Mouse (Mus musculus) hindbrain, embryonic 15.5 days (tissue): Measurements from ENCODE around the gene Fut2. TPM values are rescaled to one million over a fixed set of nuclear protein-coding genes. Genes with fewer than 3 reads are reported as not detected.

Source experiments
- ATAC-seq: fragments of 200-750 bp; cut with Nextera tagmentation; 2 replicates; pipeline ENCODE4 v1.8.0; 2017; ENCODE audit warnings: low read depth, moderate number of reproducible peaks, moderate TSS enrichment; ENCODE audit not compliant: low FRiP score
- H3K27ac ChIP-seq: fragments of 300-500 bp; sonication (generic); replicated peaks from 2 replicates; pipeline ENCODE4 v1.5.1; 2015; ENCODE audit warnings: mild to moderate bottlenecking, inconsistent platforms
- H3K27me3 ChIP-seq: fragments of 300-500 bp; sonication (generic); 2 replicates; pipeline ENCODE4 v1.6.1; 2015; ENCODE audit warnings: control low read depth, inconsistent platforms
- H3K36me3 ChIP-seq: fragments of 300-500 bp; sonication (generic); 2 replicates; pipeline ENCODE4 v1.6.1; 2015; ENCODE audit warnings: control low read depth, inconsistent platforms
- H3K4me1 ChIP-seq: fragments of 300-500 bp; sonication (generic); replicated peaks from 2 replicates; pipeline ENCODE4 v1.6.1; 2015; ENCODE audit warnings: control low read depth, inconsistent platforms
- H3K4me2 ChIP-seq: fragments of 300-500 bp; sonication (generic); 2 replicates; pipeline ENCODE4 v1.6.1; 2015; ENCODE audit warnings: moderate library complexity, mild to moderate bottlenecking, inconsistent platforms
- H3K4me3 ChIP-seq: fragments of 300-500 bp; sonication (generic); 2 replicates; pipeline ENCODE4 v1.5.1; 2015; ENCODE audit warnings: mild to moderate bottlenecking, inconsistent platforms
- H3K9ac ChIP-seq: fragments of 300-500 bp; sonication (generic); 2 replicates; pipeline ENCODE4 v1.6.1; 2015; ENCODE audit warnings: inconsistent platforms
- H3K9me3 ChIP-seq: fragments of 300-500 bp; sonication (generic); 2 replicates; pipeline ENCODE4 v1.6.1; 2016; ENCODE audit warnings: control low read depth, inconsistent platforms
- WGBS: fragments of 180-500 bp; shearing (Covaris S2); methylation state at CpG from one replicate; pipeline ENCODE4 v1.1.7; 2015; 5-methylcytosine and 5-hydroxymethylcytosine counted together
- polyA plus RNA-seq: library from polyadenylated mRNA; unstranded; fragments of >200 nt; fragmentation: Nextera tagmentation; extraction: Ambion mirVana; gene quantifications from 2 replicates; pipeline ENCODE4 v1.2.1, GENCODE M21; 2015

Fut2 gene
- polyA plus RNA-seq, 1 experiment from 2014 or later, result 0.32 TPM

DNA sequence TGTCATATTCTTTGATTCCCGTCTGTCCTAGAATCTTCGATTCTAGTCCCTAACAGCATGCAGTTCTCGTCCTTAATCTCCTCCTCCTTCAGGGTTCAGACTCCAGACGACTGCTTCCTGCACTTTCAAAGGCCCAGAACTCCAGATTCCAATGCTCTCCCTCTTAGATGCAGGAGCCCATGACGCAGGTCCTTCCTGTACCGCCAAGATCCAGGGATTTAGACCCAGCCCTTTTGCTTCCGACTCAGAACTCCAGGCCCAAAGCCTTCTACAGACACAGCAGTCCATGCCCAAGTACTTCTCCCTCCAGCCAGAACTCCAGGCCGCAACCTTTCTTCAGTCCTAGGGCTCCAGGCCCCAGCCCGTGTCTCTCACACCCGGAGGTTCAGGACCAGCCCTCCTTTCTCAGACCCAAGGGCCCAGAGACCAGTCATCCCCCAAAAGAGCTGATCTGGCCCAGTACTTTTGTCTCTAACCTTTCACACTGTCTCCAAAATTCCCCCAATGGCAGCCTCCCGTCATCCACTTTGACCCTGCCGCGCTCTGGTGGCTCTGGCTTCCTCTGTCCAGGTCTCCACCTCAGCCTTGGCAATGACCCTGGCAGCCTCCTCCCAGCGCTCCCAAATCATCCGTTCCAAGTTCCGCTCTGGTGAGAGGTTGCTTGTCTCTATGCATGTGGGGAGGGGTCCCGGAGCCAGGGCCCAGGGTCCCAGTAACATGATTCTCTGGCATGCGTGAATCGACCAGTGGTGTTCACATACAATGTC, 25.8 kb downstream of the Fut2 start:
- Histone ChIP-seq H3K27ac (no peak overlapping the region), H3K9me3 (no peaks in the 10 kb centered on the region), H3K27me3 (no peaks in the 10 kb centered on the region), H3K4me3 (no peak overlapping the region), H3K4me2 (no peak overlapping the region), H3K4me1 (peaks cover 39% of the 10 kb centered on the region), H3K9ac (no peak overlapping the region), H3K36me3 (peaks cover 6% of the 10 kb centered on the region)
- WGBS, result 74% methylated on average over 19 of the region's 19 CpGs
- ATAC-seq, result no peak

GRCm38 (mm10) chr7:45639561-45640027, 26.6 kb downstream of the Fut2 start, which contains the start of gene Mamstr:
Mamstr (plus strand) TSS chr7:45639977.
- 26% methylated on average over 19 of the region's 19 CpGs for WGBS
- no peak within 1 kb of the TSS for H3K27ac ChIP-seq
- no peaks in the 10 kb centered on the region for H3K27me3 ChIP-seq
- peak within 1 kb of the TSS; percentile 69 for H3K4me2 ChIP-seq
- no peak within 1 kb of the TSS for H3K4me3 ChIP-seq
- ATAC-seq, result no peak
- peaks cover 34% of the 10 kb centered on the region for H3K4me1 ChIP-seq
- peaks cover 6% of the 10 kb centered on the region for H3K36me3 ChIP-seq
- no peak within 1 kb of the TSS for H3K9ac ChIP-seq
- no peaks in the 10 kb centered on the region for H3K9me3 ChIP-seq

- peaks cover 6% of the 10 kb centered on the region for H3K36me3 ChIP-seq
- ATAC-seq, result peak; percentile 90
- peak overlapping the region; percentile 37 for H3K4me3 ChIP-seq
- peak overlapping the region; percentile 41 for H3K9ac ChIP-seq
- peaks cover 26% of the 10 kb centered on the region for H3K4me1 ChIP-seq
- H3K4me2 ChIP-seq, result peak overlapping the region; percentile 69
- no peaks in the 10 kb centered on the region for H3K27me3 ChIP-seq
- 18% methylated on average over 29 of the region's 29 CpGs for WGBS
- H3K9me3 ChIP-seq, result no peaks in the 10 kb centered on the region
- peak overlapping the region; percentile 61 for H3K27ac ChIP-seq
Observed at GRCm38 (mm10) chr7:45638623-45639401, 27.4 kb downstream of the Fut2 start.

DNA sequence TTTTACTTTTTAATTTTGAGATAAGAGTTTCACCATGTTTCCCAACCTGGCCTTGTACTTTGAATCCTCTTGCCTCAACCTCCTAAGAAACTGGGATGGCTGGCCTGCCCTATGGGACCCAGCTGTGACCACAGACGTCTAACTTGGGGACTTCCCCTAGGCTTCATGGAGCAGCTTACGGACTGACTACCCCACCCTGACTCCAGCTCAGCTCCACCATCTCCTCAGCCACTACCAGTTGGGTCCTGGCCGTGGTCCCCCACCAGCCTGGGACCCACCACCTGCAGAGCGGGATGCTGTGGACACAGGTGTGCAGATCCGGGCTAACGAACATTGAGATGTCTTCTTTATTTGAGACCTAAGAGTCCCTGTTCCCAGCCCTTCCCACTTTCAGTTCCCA, 28.5 kb downstream of the Fut2 start:
- peaks cover 6% of the 10 kb centered on the region for H3K36me3 ChIP-seq
- ATAC-seq, result no peak
- peak overlapping the region; percentile 69 for H3K4me2 ChIP-seq
- no peaks in the 10 kb centered on the region for H3K27me3 ChIP-seq
- H3K9ac ChIP-seq, result no peak overlapping the region
- H3K4me3 ChIP-seq, result no peak overlapping the region; the same call in 1 of the 2 replicates
- no peak overlapping the region for H3K27ac ChIP-seq
- peaks cover 22% of the 10 kb centered on the region for H3K4me1 ChIP-seq
- 92% methylated on average over 6 of the region's 6 CpGs for WGBS
- H3K9me3 ChIP-seq, result no peaks in the 10 kb centered on the region

DNA sequence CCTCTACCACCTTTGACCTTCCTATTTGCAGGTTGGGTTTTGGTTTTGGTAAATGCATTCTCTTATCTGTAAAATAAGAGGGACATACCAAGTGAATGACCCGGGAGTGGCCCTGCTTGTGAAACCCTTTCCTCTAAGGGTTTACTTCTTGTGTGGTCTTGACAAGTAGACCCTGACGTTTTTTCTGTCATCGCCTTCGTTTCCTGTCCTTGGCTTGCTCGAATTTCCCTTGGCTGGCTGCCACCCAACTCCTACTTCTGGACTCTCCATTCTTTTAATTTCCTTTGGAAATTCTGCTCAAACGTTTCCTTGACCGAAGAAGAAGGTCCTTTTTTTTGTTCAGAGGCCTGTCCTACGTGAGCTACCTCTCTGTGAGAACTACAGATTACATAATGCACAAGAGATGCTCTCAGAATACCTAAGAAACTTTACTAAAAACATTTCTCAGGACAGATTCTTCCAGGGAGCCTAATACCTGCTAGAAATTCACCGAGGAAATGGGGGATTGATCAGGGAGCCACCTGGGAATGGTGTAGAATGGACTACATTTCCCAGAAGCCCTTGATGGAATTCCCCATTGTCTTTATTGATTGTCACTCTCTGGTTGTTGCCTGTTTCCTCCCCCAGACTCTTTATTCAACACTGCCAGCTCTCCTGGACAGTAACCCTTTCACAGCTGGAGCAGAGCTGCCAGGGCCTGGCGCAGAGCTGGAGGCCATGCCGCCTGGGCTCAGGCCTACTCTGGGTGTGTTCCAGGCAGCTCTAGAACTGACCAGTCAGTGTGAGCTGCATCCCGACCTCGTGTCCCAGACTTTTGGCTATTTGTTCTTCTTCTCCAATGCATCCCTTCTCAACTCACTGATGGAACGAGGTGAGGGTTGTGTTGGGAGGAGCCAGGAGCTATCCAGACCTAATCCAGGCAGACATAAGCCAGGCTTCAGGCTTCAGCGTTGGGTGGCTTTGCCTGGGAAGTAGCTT, 30.2 kb downstream of the Fut2 start:
- no peak overlapping the region for H3K27ac ChIP-seq
- no peaks in the 10 kb centered on the region for H3K9me3 ChIP-seq
- H3K36me3 ChIP-seq, result peaks cover 6% of the 10 kb centered on the region
- WGBS, result 84% methylated on average over 15 of the region's 15 CpGs
- H3K4me1 ChIP-seq, result peaks cover 16% of the 10 kb centered on the region
- ATAC-seq, result no peak
- H3K4me3 ChIP-seq, result no peak overlapping the region
- H3K9ac ChIP-seq, result no peak overlapping the region
- H3K4me2 ChIP-seq, result no peak overlapping the region
- H3K27me3 ChIP-seq, result 0 out of 2 replicates have a peak, but pooled peaks cover 7% of the 10 kb centered on the region

GRCm38 (mm10) chr7:45634946-45635681, 31.1 kb downstream of the Fut2 start:
- H3K36me3 ChIP-seq, result peaks cover 6% of the 10 kb centered on the region
- WGBS, result 88% methylated on average over 11 of the region's 11 CpGs
- no peak for ATAC-seq

GRCm38 (mm10) chr7:45632499-45632898, 33.7 kb downstream of the Fut2 start:
- peak overlapping the region; percentile 50 for H3K4me2 ChIP-seq
- ATAC-seq, result no peak
- WGBS, result 19% methylated on average over 35 of the region's 35 CpGs
- H3K27ac ChIP-seq, result no peak overlapping the region
- peak overlapping the region; percentile 21 for H3K9ac ChIP-seq
- H3K9me3 ChIP-seq, result no peaks in the 10 kb centered on the region
- H3K27me3 ChIP-seq, result 0 out of 2 replicates have a peak, but pooled peaks cover 7% of the 10 kb centered on the region
- H3K36me3 ChIP-seq, result peaks cover 6% of the 10 kb centered on the region
- peak overlapping the region; percentile 20 for H3K4me3 ChIP-seq
- H3K4me1 ChIP-seq, result peaks cover 24% of the 10 kb centered on the region

More at GRCm38 (mm10) chr7:45634946-45635681, 31.1 kb downstream of the Fut2 start:
- Histone ChIP-seq H3K27me3 (0 out of 2 replicates have a peak, but pooled peaks cover 7% of the 10 kb centered on the region), H3K27ac (no peak overlapping the region), H3K4me1 (peaks cover 18% of the 10 kb centered on the region), H3K9me3 (no peaks in the 10 kb centered on the region), H3K4me3 (no peak overlapping the region), H3K9ac (no peak overlapping the region), H3K4me2 (no peak overlapping the region)

GRCm38 (mm10) chr7:45630064-45630907, 35.9 kb downstream of the Fut2 start:
- Histone ChIP-seq H3K36me3 (no peaks in the 10 kb centered on the region), H3K27me3 (0 out of 2 replicates have a peak, but pooled peaks cover 7% of the 10 kb centered on the region), H3K4me2 (no peak overlapping the region; the same call in 1 of the 2 replicates), H3K27ac (no peak overlapping the region), H3K4me3 (no peak overlapping the region), H3K9ac (no peak overlapping the region), H3K4me1 (peaks cover 28% of the 10 kb centered on the region), H3K9me3 (no peaks in the 10 kb centered on the region)
- ATAC-seq, result no peak
- 68% methylated on average over 23 of the region's 23 CpGs for WGBS

DNA sequence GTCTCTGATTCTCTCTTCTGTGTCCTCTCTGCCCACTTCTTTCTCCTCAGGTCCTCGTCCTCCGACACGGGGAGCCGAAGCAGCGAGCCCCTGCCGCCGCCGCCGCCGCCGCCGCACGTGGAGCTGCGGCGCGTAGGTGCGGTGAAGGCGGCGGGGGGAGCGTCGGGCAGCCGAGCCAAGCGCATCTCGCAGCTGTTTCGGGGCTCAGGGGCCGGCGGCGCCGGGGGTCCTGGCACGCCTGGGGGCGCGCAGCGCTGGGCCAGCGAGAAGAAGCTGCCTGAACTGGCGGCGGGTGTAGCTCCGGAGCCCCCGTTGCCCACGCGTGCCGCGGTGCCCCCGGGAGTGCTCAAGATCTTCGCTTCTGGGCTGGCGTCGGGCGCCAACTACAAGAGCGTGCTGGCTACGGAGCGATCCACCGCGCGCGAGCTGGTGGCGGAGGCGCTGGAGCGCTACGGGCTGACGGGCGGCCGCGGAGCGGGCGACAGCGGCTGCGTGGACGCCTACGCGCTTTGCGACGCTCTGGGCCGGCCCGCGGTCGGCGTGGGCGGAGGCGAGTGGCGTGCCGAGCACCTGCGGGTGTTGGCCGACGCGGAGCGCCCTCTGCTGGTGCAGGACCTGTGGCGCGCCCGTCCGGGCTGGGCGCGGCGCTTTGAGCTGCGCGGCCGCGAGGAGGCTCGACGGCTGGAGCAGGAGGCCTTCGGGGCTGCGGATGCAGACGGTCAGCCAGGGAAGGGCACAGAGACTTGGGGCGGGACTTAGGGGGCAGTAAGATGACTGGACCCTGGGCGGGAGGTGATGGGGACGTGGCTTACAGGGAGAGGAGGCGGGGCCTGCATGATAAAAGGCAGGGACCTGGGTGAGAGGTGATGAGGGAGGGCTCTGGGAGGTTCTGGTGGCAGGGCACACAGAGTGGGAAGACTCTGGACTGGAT, 37.6 kb downstream of the Fut2 start:
- H3K36me3 ChIP-seq, result no peaks in the 10 kb centered on the region
- peak overlapping the region; percentile 61 for H3K4me3 ChIP-seq
- peak; percentile 90 for ATAC-seq
- 0 out of 2 replicates have a peak, but pooled peaks cover 7% of the 10 kb centered on the region for H3K27me3 ChIP-seq
- H3K4me2 ChIP-seq, result peak overlapping the region; percentile 99
- H3K9ac ChIP-seq, result peak overlapping the region; percentile 88
- WGBS, result under 1% methylated on average over 92 of the region's 105 CpGs
- peak overlapping the region; percentile 89 for H3K27ac ChIP-seq
- no peaks in the 10 kb centered on the region for H3K9me3 ChIP-seq
- peaks cover 28% of the 10 kb centered on the region for H3K4me1 ChIP-seq
